Mouse (Mus musculus) left cerebral cortex, adult 18-20 months (tissue): ENCODE measurements around the gene Slc38a1. TPM values are rescaled to one million over a fixed set of nuclear protein-coding genes. Genes with fewer than 3 reads are reported as not detected.

ENCODE experiments used
- DNase-seq, 2 experiments: peaks; one replicate each; pipeline ENCODE4 v3.0.0; 2021 to 2022; ENCODE audit warnings: low spot score in 2 of 2, mixed read lengths in 1 of 2
- total RNA-seq, 2 experiments: library from RNA; stranded (reverse); gene quantifications; 2 replicates each; pipeline ENCODE4 v1.2.3; 2021

Slc38a1 gene
- total RNA-seq, 2 experiments from 2014 or later, result 112 to 114 TPM

- DNase-seq, result no peak
Observed at GRCm38 (mm10) chr15:96568271-96568982, 74.3 kb downstream of the Slc38a1 start.

- no peak for DNase-seq
Observed at GRCm38 (mm10) chr15:96566850-96567271, 75.9 kb downstream of the Slc38a1 start.

- DNase-seq, result no peak
Observed at GRCm38 (mm10) chr15:96563852-96564251, 78.9 kb downstream of the Slc38a1 start.

- no peak for DNase-seq
Observed at GRCm38 (mm10) chr15:96562521-96562920, 80.2 kb downstream of the Slc38a1 start.

GRCm38 (mm10) chr15:96560576-96561298, 82.0 kb downstream of the Slc38a1 start:
- no peak for DNase-seq

GRCm38 (mm10) chr15:96551569-96552380, 90.9 kb downstream of the Slc38a1 start:
- peak; percentile 54 to 60 for DNase-seq

GRCm38 (mm10) chr15:96551107-96551506, 91.6 kb downstream of the Slc38a1 start:
- no peak for DNase-seq

GRCm38 (mm10) chr15:96548363-96548762, 94.3 kb downstream of the Slc38a1 start:
- DNase-seq, result no peak

GRCm38 (mm10) chr15:96547256-96548195, 95.2 kb downstream of the Slc38a1 start:
- DNase-seq, result peak in 1 of 2 experiments; percentile 28

GRCm38 (mm10) chr15:96543181-96543828, 99.4 kb downstream of the Slc38a1 start:
- DNase-seq, result peak; percentile 57 to 71

GRCm38 (mm10) chr15:96542135-96542534, 100.6 kb downstream of the Slc38a1 start:
- no peak for DNase-seq

- DNase-seq, result no peak
Observed at GRCm38 (mm10) chr15:96537272-96537671, 105.4 kb downstream of the Slc38a1 start.

- no peak for DNase-seq
Observed at GRCm38 (mm10) chr15:96536412-96536811, 106.3 kb downstream of the Slc38a1 start.

- no peak for DNase-seq
Observed at GRCm38 (mm10) chr15:96527686-96528085, 115.0 kb downstream of the Slc38a1 start.

GRCm38 (mm10) chr15:96524239-96524738, 118.4 kb downstream of the Slc38a1 start:
- peak; percentile 50 to 65 for DNase-seq

Other genes starting within 250 kb of the Slc38a1 start
- gene Scaf11, start 182.1 kb downstream of the Slc38a1 start, total RNA-seq, result 10 to 100 TPM; 54.3 to 54.7 TPM
- 100 to 1,000 TPM in 1 of 2 experiments, 10 to 100 TPM in 1; 93.9 to 101 TPM for gene Slc38a2, start 56.8 kb upstream of the Slc38a1 start, total RNA-seq